Comparison of ENCODE assay signal across 22 mouse cellular contexts in genomic region chr9:31073797-31074196, GRCm38 (mm10). TPM values are rescaled to one million over a fixed set of nuclear protein-coding genes. Genes with fewer than 3 reads are reported as not detected.
A peak's percentile ranks its signal among the peaks of the same experiment; 100 is the strongest.
DNase-seq lines count a peak whose midpoint lies in the region; ATAC-seq lines count a peak whose summit lies in the region.
"Had no signal": no experiment of that assay in that cellular context is flagged by ENCODE, and none has a peak within 500 bp of the region (broad histone marks: within the 10 kb centered on the region; RNA-seq: fewer than 3 reads in every experiment).

No protein-coding gene starts in this region.

- intact Hi-C loops in left cerebral cortex, postnatal 14 days (cut with DNase I) = no loop called here

- no peak for ATAC-seq in megakaryocyte-erythroid progenitor cell, adult 5-6 weeks (replicated peaks; ENCODE audit: low FRiP score, low TSS enrichment, poor library complexity, severe bottlenecking)
- ATAC-seq: activated CD4-positive, CD25-positive, alpha-beta regulatory T cell, adult 4 months; CD4-positive, CD25-positive, alpha-beta regulatory T cell, adult 4 months; Patski had no signal

- DNase-seq in ES-CJ7 (ENCODE audit: low read depth, low spot score) (peak; percentile 45), R1 (ENCODE audit: low read depth, low spot score) (peak; percentile 57), ZHBTc4 (ENCODE audit: low read depth, low spot score) (peak; percentile 51)
- no peak for DNase-seq in left cerebral cortex, postnatal 14 days (ENCODE audit: low spot score in 2 of 2)
- DNase-seq in yolk sac, embryonic 10.5 days (ENCODE audit: low spot score) = no peak
- DNase-seq: adrenal gland, adult 2 months; adrenal gland, adult 8-10 months; adrenal gland, postnatal 10 days; adrenal gland, postnatal 14 days; adrenal gland, postnatal 25 days; adrenal gland, postnatal 36 days; B cell, adult 2 months; cerebellum, adult 11 months; cerebellum, adult 11-12 months; cerebellum, adult 18-20 months; cerebellum, adult 2 months; cerebellum, adult 8-10 months; cerebellum, adult 9-10 months had no signal

RNA-seq across cellular contexts. Expression of gene Zbtb44, which starts 43.4 kb away (rescaled TPM):
- total RNA-seq in megakaryocyte-erythroid progenitor cell, adult 5-6 weeks (2014; fragmentation: Nextera tagmentation) = 31.2 and 33.9 TPM in 2 replicates
- total RNA-seq in megakaryocyte-erythroid progenitor cell, adult 5-6 weeks (2017) = 31.1 and 37.7 TPM in 2 replicates
- 10 to 100 TPM; 37.8 to 42.5 TPM for total RNA-seq in left cerebral cortex, postnatal 14 days (2021)

RNA-seq across cellular contexts. Expression of gene St14, which starts 57.9 kb away (rescaled TPM):
- not detected in 2 replicates for total RNA-seq in megakaryocyte-erythroid progenitor cell, adult 5-6 weeks (2014; fragmentation: Nextera tagmentation)
- total RNA-seq in megakaryocyte-erythroid progenitor cell, adult 5-6 weeks (2017) = 0.42 and 1.2 TPM in 2 replicates
- total RNA-seq in left cerebral cortex, postnatal 14 days (2021) = under 1 TPM; 0.19 to 0.68 TPM

Comparison
In these comparisons a context has a peak if more than half of its experiments do, and no peak if none do; other contexts are left out.
1. DNase-seq: peak in ES-CJ7 (single experiment), R1 (single experiment) and ZHBTc4 (single experiment); none in left cerebral cortex, postnatal 14 days (0 of 2) and yolk sac, embryonic 10.5 days (single experiment).